Mouse (Mus musculus): ENCODE measurements around the gene Acer1. TPM values are rescaled to one million over a fixed set of nuclear protein-coding genes. Genes with fewer than 3 reads are reported as not detected.

Acer1 gene
- polyA plus RNA-seq, 1 experiment from 2014 or later = not detected

GRCm38 (mm10) chr17:56950915-56951314, 31.0 kb downstream of the Acer1 start:
- no peak overlapping the region for H3K4me3 ChIP-seq (ENCODE audit: low read depth, low read length)
- WGBS = 11% methylated on average over 3 of the region's 3 CpGs
- H3K4me1 ChIP-seq (replicated peaks; ENCODE audit: control insufficient read depth, insufficient read depth, low read length) = no peaks in the 10 kb centered on the region
- H3K4me2 ChIP-seq = no peak overlapping the region
- peak; percentile 40 for DNase-seq (ENCODE audit: low spot score)
- no peak overlapping the region for H3K27ac ChIP-seq (ENCODE audit: low read depth, low read length)
- H3K9ac ChIP-seq (ENCODE audit: low read depth, low read length) = no peak overlapping the region
- no peaks in the 10 kb centered on the region for H3K36me3 ChIP-seq (ENCODE audit: control insufficient read depth, insufficient read depth, low read length)
- H3K9me3 ChIP-seq (ENCODE audit: control insufficient read depth, low read length) = no peaks in the 10 kb centered on the region
- no peaks in the 10 kb centered on the region; the same call in none of the 2 replicates for H3K27me3 ChIP-seq (replicated peaks; ENCODE audit: control insufficient read depth, insufficient read depth, low read length)
- ATAC-seq (replicated peaks; ENCODE audit: low FRiP score) = 0 out of 2 replicates have a peak, but pooled peaks have one; percentile 51

GRCm38 (mm10) chr17:56938751-56939150, 43.2 kb downstream of the Acer1 start:
- Histone ChIP-seq H3K4me3 (ENCODE audit: low read depth, low read length) (no peak overlapping the region), H3K27ac (ENCODE audit: low read depth, low read length) (no peak overlapping the region), H3K4me2 (no peak overlapping the region), H3K4me1 (replicated peaks; ENCODE audit: control insufficient read depth, insufficient read depth, low read length) (peaks cover 12% of the 10 kb centered on the region), H3K9me3 (ENCODE audit: control insufficient read depth, low read length) (no peaks in the 10 kb centered on the region), H3K9ac (ENCODE audit: low read depth, low read length) (no peak overlapping the region), H3K36me3 (ENCODE audit: control insufficient read depth, insufficient read depth, low read length) (no peaks in the 10 kb centered on the region), H3K27me3 (replicated peaks; ENCODE audit: control insufficient read depth, insufficient read depth, low read length) (no peaks in the 10 kb centered on the region)
- 81% methylated on average over 4 of the region's 4 CpGs for WGBS
- DNase-seq (ENCODE audit: low spot score) (no peak), ATAC-seq (replicated peaks; ENCODE audit: low FRiP score) (no peak)

GRCm38 (mm10) chr17:56936731-56937130, 45.2 kb downstream of the Acer1 start:
- H3K4me2 ChIP-seq = no peak overlapping the region
- H3K4me1 ChIP-seq (replicated peaks; ENCODE audit: control insufficient read depth, insufficient read depth, low read length) = peaks cover 20% of the 10 kb centered on the region
- no peak overlapping the region for H3K27ac ChIP-seq (ENCODE audit: low read depth, low read length)
- no peaks in the 10 kb centered on the region for H3K9me3 ChIP-seq (ENCODE audit: control insufficient read depth, low read length)
- no peak overlapping the region for H3K4me3 ChIP-seq (ENCODE audit: low read depth, low read length)
- 85% methylated on average over 7 of the region's 7 CpGs for WGBS
- ATAC-seq (replicated peaks; ENCODE audit: low FRiP score) (no peak), DNase-seq (ENCODE audit: low spot score) (no peak)
- H3K36me3 ChIP-seq (ENCODE audit: control insufficient read depth, insufficient read depth, low read length) = no peaks in the 10 kb centered on the region
- H3K9ac ChIP-seq (ENCODE audit: low read depth, low read length) = no peak overlapping the region
- no peaks in the 10 kb centered on the region for H3K27me3 ChIP-seq (replicated peaks; ENCODE audit: control insufficient read depth, insufficient read depth, low read length)

GRCm38 (mm10) chr17:56935363-56936131, 46.4 kb downstream of the Acer1 start, which contains the start of gene Mllt1:
Gene Mllt1 (minus strand): TSS chr17:56935415.
- Histone ChIP-seq H3K4me3 (ENCODE audit: low read depth, low read length) (peak within 1 kb of the TSS; percentile 92), H3K4me1 (replicated peaks; ENCODE audit: control insufficient read depth, insufficient read depth, low read length) (peaks cover 20% of the 10 kb centered on the region), H3K4me2 (peak within 1 kb of the TSS; percentile 73), H3K36me3 (ENCODE audit: control insufficient read depth, insufficient read depth, low read length) (no peaks in the 10 kb centered on the region), H3K27me3 (replicated peaks; ENCODE audit: control insufficient read depth, insufficient read depth, low read length) (no peaks in the 10 kb centered on the region), H3K27ac (ENCODE audit: low read depth, low read length) (peak within 1 kb of the TSS; percentile 64; the same call in 1 of the 2 replicates), H3K9ac (ENCODE audit: low read depth, low read length) (peak within 1 kb of the TSS; percentile 92), H3K9me3 (ENCODE audit: control insufficient read depth, low read length) (no peaks in the 10 kb centered on the region)
- 3% methylated on average over 76 of the region's 76 CpGs for WGBS
- DNase-seq (ENCODE audit: low spot score) (peak; percentile 100), ATAC-seq (replicated peaks; ENCODE audit: low FRiP score) (peak; percentile 98)

GRCm38 (mm10) chr17:56934545-56935330, 47.2 kb downstream of the Acer1 start:
- Histone ChIP-seq H3K9me3 (ENCODE audit: control insufficient read depth, low read length) (no peaks in the 10 kb centered on the region), H3K4me1 (replicated peaks; ENCODE audit: control insufficient read depth, insufficient read depth, low read length) (peaks cover 28% of the 10 kb centered on the region)
- DNase-seq (ENCODE audit: low spot score) = peak; percentile 53

GRCm38 (mm10) chr17:56933395-56933794, 48.5 kb downstream of the Acer1 start:
- ATAC-seq (replicated peaks; ENCODE audit: low FRiP score) = no peak
- H3K4me3 ChIP-seq (ENCODE audit: low read depth, low read length) = no peak overlapping the region; the same call in 1 of the 2 replicates

More at GRCm38 (mm10) chr17:56934545-56935330, 47.2 kb downstream of the Acer1 start:
- H3K4me3 ChIP-seq (ENCODE audit: low read depth, low read length) = peak overlapping the region; percentile 92
- peak overlapping the region; percentile 73 for H3K4me2 ChIP-seq
- WGBS = 3% methylated on average over 33 of the region's 45 CpGs
- H3K36me3 ChIP-seq (ENCODE audit: control insufficient read depth, insufficient read depth, low read length) = no peaks in the 10 kb centered on the region
- H3K9ac ChIP-seq (ENCODE audit: low read depth, low read length) = peak overlapping the region; percentile 92
- H3K27me3 ChIP-seq (replicated peaks; ENCODE audit: control insufficient read depth, insufficient read depth, low read length) = no peaks in the 10 kb centered on the region
- peak overlapping the region; percentile 64; the same call in 1 of the 2 replicates for H3K27ac ChIP-seq (ENCODE audit: low read depth, low read length)
- ATAC-seq (replicated peaks; ENCODE audit: low FRiP score) = peak; percentile 65

GRCm38 (mm10) chr17:56930026-56930425, 51.9 kb downstream of the Acer1 start:
- Histone ChIP-seq H3K4me3 (ENCODE audit: low read depth, low read length) (no peak overlapping the region), H3K4me2 (no peak overlapping the region), H3K4me1 (replicated peaks; ENCODE audit: control insufficient read depth, insufficient read depth, low read length) (peaks cover 33% of the 10 kb centered on the region), H3K27me3 (replicated peaks; ENCODE audit: control insufficient read depth, insufficient read depth, low read length) (no peaks in the 10 kb centered on the region), H3K36me3 (ENCODE audit: control insufficient read depth, insufficient read depth, low read length) (peaks cover 6% of the 10 kb centered on the region; the same call in 1 of the 2 replicates), H3K9ac (ENCODE audit: low read depth, low read length) (no peak overlapping the region), H3K27ac (ENCODE audit: low read depth, low read length) (no peak overlapping the region), H3K9me3 (ENCODE audit: control insufficient read depth, low read length) (no peaks in the 10 kb centered on the region)
- ATAC-seq (replicated peaks; ENCODE audit: low FRiP score) (no peak), DNase-seq (ENCODE audit: low spot score) (no peak)
- 51% methylated on average over 8 of the region's 8 CpGs for WGBS

More at GRCm38 (mm10) chr17:56933395-56933794, 48.5 kb downstream of the Acer1 start:
- Histone ChIP-seq H3K27me3 (replicated peaks; ENCODE audit: control insufficient read depth, insufficient read depth, low read length) (no peaks in the 10 kb centered on the region), H3K27ac (ENCODE audit: low read depth, low read length) (no peak overlapping the region), H3K4me2 (peak overlapping the region; percentile 73), H3K9ac (ENCODE audit: low read depth, low read length) (no peak overlapping the region), H3K9me3 (ENCODE audit: control insufficient read depth, low read length) (no peaks in the 10 kb centered on the region), H3K4me1 (replicated peaks; ENCODE audit: control insufficient read depth, insufficient read depth, low read length) (peaks cover 37% of the 10 kb centered on the region), H3K36me3 (ENCODE audit: control insufficient read depth, insufficient read depth, low read length) (no peaks in the 10 kb centered on the region)
- 88% methylated on average over 2 of the region's 2 CpGs for WGBS
- DNase-seq (ENCODE audit: low spot score) = no peak

- ATAC-seq (replicated peaks; ENCODE audit: low FRiP score) (0 out of 2 replicates have a peak, but pooled peaks have one; percentile 2), DNase-seq (ENCODE audit: low spot score) (no peak)
- H3K4me1 ChIP-seq (replicated peaks; ENCODE audit: control insufficient read depth, insufficient read depth, low read length) = peaks cover 32% of the 10 kb centered on the region
- H3K4me3 ChIP-seq (ENCODE audit: low read depth, low read length) = no peak overlapping the region
- no peak overlapping the region for H3K27ac ChIP-seq (ENCODE audit: low read depth, low read length)
- no peaks in the 10 kb centered on the region for H3K9me3 ChIP-seq (ENCODE audit: control insufficient read depth, low read length)
- H3K9ac ChIP-seq (ENCODE audit: low read depth, low read length) = no peak overlapping the region
- H3K27me3 ChIP-seq (replicated peaks; ENCODE audit: control insufficient read depth, insufficient read depth, low read length) = no peaks in the 10 kb centered on the region
- 53% methylated on average over 1 of the region's 1 CpGs for WGBS
- no peak overlapping the region for H3K4me2 ChIP-seq
- peaks cover 9% of the 10 kb centered on the region; the same call in 1 of the 2 replicates for H3K36me3 ChIP-seq (ENCODE audit: control insufficient read depth, insufficient read depth, low read length)
Measured at GRCm38 (mm10) chr17:56929530-56929929, 52.4 kb downstream of the Acer1 start.

Measured in liver, embryonic 11.5 days (tissue).